Mouse (Mus musculus) bone marrow macrophage, adult 2 months (primary cell): ENCODE results near the gene Hdac10.

Source experiments
- CTCF ChIP-seq: IDR thresholded peaks from 2 replicates; pipeline ENCODE4 v1.5.1; 2012; ENCODE audit warnings: low read depth, mild to moderate bottlenecking, low read length, moderate library complexity
- POLR2A ChIP-seq: IDR thresholded peaks from 2 replicates; pipeline ENCODE4 v1.6.1; 2012; ENCODE audit warnings: mild to moderate bottlenecking, low read depth, low read length, borderline replicate concordance

- no peak for TF ChIP-seq CTCF
- no peak for TF ChIP-seq POLR2A
Measured at GRCm38 (mm10) chr15:89173906-89174214, 45.4 kb upstream of the Hdac10 start.
